Mouse (Mus musculus): Measurements from ENCODE around the gene Smyd2. TPM values are rescaled to one million over a fixed set of nuclear protein-coding genes. Genes with fewer than 3 reads are reported as not detected.

Smyd2 gene
- total RNA-seq, 2 experiments from 2014 or later, result 200 to 329 TPM

- intact Hi-C loops (cut with DNase I), result no loop called here
- TF ChIP-seq CTCF (IDR thresholded peaks at IDR 0.05), result peak; percentile 90
- Histone ChIP-seq H3K27ac (no peak overlapping the region), H3K4me3 (no peak overlapping the region)
- peak; percentile 63 for DNase-seq
Measured at GRCm38 (mm10) chr1:189882886-189883285, 39.3 kb downstream of the Smyd2 start.

- DNase-seq, result no peak
- intact Hi-C loops (cut with DNase I), result no loop called here
- Histone ChIP-seq H3K4me3 (no peak overlapping the region), H3K27ac (peak overlapping the region; percentile 54)
- TF ChIP-seq CTCF (IDR thresholded peaks at IDR 0.05), result no peak
Measured at GRCm38 (mm10) chr1:189880745-189881144, 41.4 kb downstream of the Smyd2 start.

GRCm38 (mm10) chr1:189879965-189880364 is 42.2 kb downstream of the Smyd2 start:
- TF ChIP-seq CTCF (IDR thresholded peaks at IDR 0.05), result no peak
- Histone ChIP-seq H3K27ac (peak overlapping the region; percentile 54), H3K4me3 (peak overlapping the region; percentile 11; the same call in 1 of the 2 replicates)
- no peak for DNase-seq
- intact Hi-C loops (cut with DNase I), result loop anchor here (10.0 kb wide), 1 partner anchor 55 kb away; no protein-coding TSS in a partner anchor

- peak overlapping the region; percentile 54 for H3K27ac ChIP-seq
- intact Hi-C loops (cut with DNase I), result loop anchor here (10.0 kb wide), 1 partner anchor 54 kb away; no protein-coding TSS in a partner anchor
- DNase-seq, result no peak
- H3K4me3 ChIP-seq, result no peak overlapping the region
- TF ChIP-seq CTCF (IDR thresholded peaks at IDR 0.05), result peak; percentile 28
Measured at GRCm38 (mm10) chr1:189879212-189879611, 43.0 kb downstream of the Smyd2 start.

GRCm38 (mm10) chr1:189876162-189876561 is 46.0 kb downstream of the Smyd2 start:
- no peak for TF ChIP-seq CTCF (IDR thresholded peaks at IDR 0.05)
- Histone ChIP-seq H3K27ac (peak overlapping the region; percentile 58; the same call in 1 of the 2 replicates), H3K4me3 (no peak overlapping the region)
- intact Hi-C loops (cut with DNase I), result loop anchor here (10.0 kb wide), 1 partner anchor 51 kb away; no protein-coding TSS in a partner anchor
- no peak for DNase-seq

- peak overlapping the region; percentile 59 for H3K27ac ChIP-seq
- no peak overlapping the region for H3K4me3 ChIP-seq
- intact Hi-C loops (cut with DNase I), result loop anchor here (10.0 kb wide), 1 partner anchor 51 kb away; no protein-coding TSS in a partner anchor
- no peak for DNase-seq
- TF ChIP-seq CTCF (IDR thresholded peaks at IDR 0.05), result no peak
Measured at GRCm38 (mm10) chr1:189875439-189875861, 46.7 kb downstream of the Smyd2 start.

- Histone ChIP-seq H3K27ac (0 out of 2 replicates have a peak overlapping the region, but pooled peaks have one; percentile 17), H3K4me3 (no peak overlapping the region)
- intact Hi-C loops (cut with DNase I), result loop anchor here (10.0 kb wide), 1 partner anchor 49 kb away; no protein-coding TSS in a partner anchor
- DNase-seq, result no peak
- no peak for TF ChIP-seq CTCF (IDR thresholded peaks at IDR 0.05)
Measured at GRCm38 (mm10) chr1:189873591-189873990, 48.6 kb downstream of the Smyd2 start.

GRCm38 (mm10) chr1:189872050-189872449 is 50.1 kb downstream of the Smyd2 start:
- TF ChIP-seq CTCF (IDR thresholded peaks at IDR 0.05), result no peak

GRCm38 (mm10) chr1:189871625-189872024 is 50.5 kb downstream of the Smyd2 start:
- DNase-seq, result no peak
- intact Hi-C loops (cut with DNase I), result loop anchor here (10.0 kb wide), 1 partner anchor 47 kb away; no protein-coding TSS in a partner anchor
- Histone ChIP-seq H3K4me3 (no peak overlapping the region), H3K27ac (no peak overlapping the region)
- no peak for TF ChIP-seq CTCF (IDR thresholded peaks at IDR 0.05)

More at GRCm38 (mm10) chr1:189872050-189872449, 50.1 kb downstream of the Smyd2 start:
- Histone ChIP-seq H3K27ac (no peak overlapping the region), H3K4me3 (no peak overlapping the region)
- intact Hi-C loops (cut with DNase I), result loop anchor here (10.0 kb wide), 1 partner anchor 47 kb away; no protein-coding TSS in a partner anchor
- no peak for DNase-seq

- peak; percentile 25 for TF ChIP-seq CTCF (IDR thresholded peaks at IDR 0.05)
- intact Hi-C loops (cut with DNase I), result loop anchor here (10.0 kb wide), 1 partner anchor 46 kb away; no protein-coding TSS in a partner anchor
- Histone ChIP-seq H3K4me3 (no peak overlapping the region), H3K27ac (no peak overlapping the region)
- no peak for DNase-seq
Measured at GRCm38 (mm10) chr1:189870539-189870938, 51.6 kb downstream of the Smyd2 start.

GRCm38 (mm10) chr1:189869651-189870270 is 52.4 kb downstream of the Smyd2 start:
- peak; percentile 52 for DNase-seq
- peak; percentile 59 for TF ChIP-seq CTCF (IDR thresholded peaks at IDR 0.05)
- intact Hi-C loops (cut with DNase I), result loop anchor here (10.0 kb wide), 1 partner anchor 45 kb away; no protein-coding TSS in a partner anchor
- Histone ChIP-seq H3K27ac (no peak overlapping the region), H3K4me3 (no peak overlapping the region)

GRCm38 (mm10) chr1:189868036-189868435 is 54.1 kb downstream of the Smyd2 start:
- TF ChIP-seq CTCF (IDR thresholded peaks at IDR 0.05), result peak; percentile 5; the same call in 1 of the 2 replicates
- intact Hi-C loops (cut with DNase I), result no loop called here
- DNase-seq, result no peak
- Histone ChIP-seq H3K27ac (peak overlapping the region; percentile 75), H3K4me3 (no peak overlapping the region)

GRCm38 (mm10) chr1:189867497-189867896 is 54.7 kb downstream of the Smyd2 start:
- peak overlapping the region; percentile 47 for H3K4me3 ChIP-seq
- H3K27ac ChIP-seq, result peak overlapping the region; percentile 75
- DNase-seq, result no peak
- intact Hi-C loops (cut with DNase I), result no loop called here
- no peak for TF ChIP-seq CTCF (IDR thresholded peaks at IDR 0.05)

All from gastrocnemius, adult 2 months (tissue).